Mouse (Mus musculus): Measurements from ENCODE around the gene Tmem25. TPM values are rescaled to one million over a fixed set of nuclear protein-coding genes. Genes with fewer than 3 reads are reported as not detected.
A peak's percentile ranks its signal among the peaks of the same experiment; 100 is the strongest.
"Not testable (repeated sequence)": the region's sequence is repeated elsewhere in the genome, so short reads cannot be mapped to it uniquely, and the experiment has no call there.

The Tmem25 gene
- polyA plus RNA-seq, 1 experiment = 6.9 TPM

DNA sequence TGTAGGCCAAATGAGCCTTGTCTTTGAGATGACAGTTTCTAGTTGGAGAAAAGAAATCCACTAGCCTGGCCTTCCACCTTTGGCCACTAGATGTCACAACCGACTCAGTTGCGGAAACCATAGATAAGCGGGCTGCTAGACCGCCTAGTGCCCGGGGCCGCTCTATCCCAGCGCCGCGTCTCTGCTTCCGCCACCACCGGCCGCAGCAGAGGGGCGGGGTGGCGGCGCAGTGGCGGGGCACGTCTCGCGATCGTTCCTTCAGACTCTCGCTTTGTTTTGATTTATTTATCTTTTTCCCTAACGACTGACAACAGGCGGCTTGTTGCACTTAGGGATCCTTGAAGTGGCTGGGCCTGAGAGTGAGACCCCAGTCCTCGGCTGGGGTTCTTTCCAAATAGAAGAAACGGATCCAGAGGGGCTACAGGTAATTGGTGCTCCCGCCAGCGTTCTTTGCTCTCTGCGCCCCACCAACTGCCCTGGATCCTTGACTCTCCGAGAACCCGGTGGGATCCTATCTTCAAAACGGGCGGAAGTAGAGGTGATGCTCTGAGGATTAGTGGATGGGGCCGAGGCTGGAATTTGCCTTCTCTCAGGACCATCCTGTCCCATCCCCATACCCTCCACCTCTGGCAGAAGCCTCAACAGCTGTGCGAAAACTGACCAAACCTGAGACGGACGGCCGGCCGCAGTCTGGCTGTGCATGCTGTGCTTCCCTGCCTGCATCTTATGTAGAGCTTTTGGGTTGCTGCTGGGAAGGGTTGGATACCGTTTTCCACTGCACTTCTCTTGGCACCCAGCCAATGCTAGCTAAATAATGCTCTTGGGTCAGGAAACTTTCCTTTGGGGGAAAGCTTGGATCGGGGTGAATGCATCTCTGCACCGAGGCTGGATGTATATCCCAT, 26.1 kb downstream of the Tmem25 start:
- TF ChIP-seq POLR2A (IDR thresholded peaks at IDR 0.05; ENCODE audit: low read depth, low read length) (no peak), CTCF (IDR thresholded peaks at IDR 0.05; ENCODE audit: extremely low read depth, insufficient read length, insufficient replicate concordance, low read depth, low read length) (peak; percentile 77; the same call in 1 of the 2 replicates)
- H3K36me3 ChIP-seq (ENCODE audit: control insufficient read depth, insufficient read depth, low read length) = no peaks in the 10 kb centered on the region
- H3K27me3 ChIP-seq (ENCODE audit: control insufficient read depth, insufficient read depth, low read length) = no peaks in the 10 kb centered on the region
- peaks cover 6% of the 10 kb centered on the region; the same call in 1 of the 2 replicates for H3K4me1 ChIP-seq (ENCODE audit: control insufficient read depth, insufficient read depth, insufficient read length, low read length)
- peak overlapping the region; percentile 82 for H3K4me3 ChIP-seq (ENCODE audit: low read depth, low read length)
- peak overlapping the region; percentile 61 for H3K27ac ChIP-seq (ENCODE audit: insufficient read depth, low read depth, low read length)
- under 1% methylated on average over 41 of the region's 41 CpGs for WGBS

DNA sequence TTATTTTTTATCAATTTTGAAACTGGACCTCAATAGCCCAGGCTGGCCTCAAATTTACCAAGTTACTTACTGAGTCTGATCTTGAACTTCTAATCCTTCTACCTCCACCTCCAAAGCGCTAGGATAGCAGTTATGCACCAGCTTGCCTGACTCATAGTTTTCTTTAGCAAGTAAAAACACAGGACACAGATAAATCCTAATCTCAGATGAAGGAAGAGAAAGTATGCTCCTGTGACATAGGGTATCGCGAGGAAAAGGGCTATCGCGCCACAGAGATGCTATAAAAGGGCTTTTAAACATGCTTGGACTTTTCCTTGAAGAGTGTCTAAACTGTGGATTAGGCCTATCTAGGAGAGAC, 26.7 kb downstream of the Tmem25 start:
- WGBS = 23% methylated on average over 5 of the region's 5 CpGs
- no peaks in the 10 kb centered on the region for H3K27me3 ChIP-seq (ENCODE audit: control insufficient read depth, insufficient read depth, low read length)
- H3K4me1 ChIP-seq (ENCODE audit: control insufficient read depth, insufficient read depth, insufficient read length, low read length) = peaks cover 6% of the 10 kb centered on the region; the same call in 1 of the 2 replicates
- H3K4me3 ChIP-seq (ENCODE audit: low read depth, low read length) = no peak overlapping the region
- H3K36me3 ChIP-seq (ENCODE audit: control insufficient read depth, insufficient read depth, low read length) = no peaks in the 10 kb centered on the region
- H3K27ac ChIP-seq (ENCODE audit: insufficient read depth, low read depth, low read length) = peak overlapping the region; percentile 61; the same call in 1 of the 2 replicates
- TF ChIP-seq POLR2A (IDR thresholded peaks at IDR 0.05; ENCODE audit: low read depth, low read length) = no peak
- TF ChIP-seq CTCF (IDR thresholded peaks at IDR 0.05; ENCODE audit: extremely low read depth, insufficient read length, insufficient replicate concordance, low read depth, low read length) = no peak

DNA sequence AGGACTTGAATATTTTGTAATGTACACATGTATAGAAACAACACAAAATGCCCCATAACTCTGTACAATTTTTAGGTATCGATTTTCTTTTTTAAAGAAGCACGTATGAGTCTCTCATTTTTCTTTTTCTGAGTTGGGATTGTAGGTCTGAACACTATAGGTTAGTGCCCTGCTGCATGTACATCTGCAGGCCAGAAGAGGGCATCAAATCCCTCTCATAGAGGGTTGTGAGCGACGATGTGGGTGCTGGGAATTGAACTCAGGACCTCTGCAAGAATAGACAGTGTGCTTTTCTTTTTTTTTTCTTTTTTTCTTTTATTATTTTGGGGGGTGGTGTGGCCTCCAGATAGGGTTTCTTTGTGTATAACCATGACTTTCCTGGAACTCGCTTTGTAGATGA, 27.7 kb downstream of the Tmem25 start:
- Histone ChIP-seq H3K27me3 (ENCODE audit: control insufficient read depth, insufficient read depth, low read length) (no peaks in the 10 kb centered on the region), H3K36me3 (ENCODE audit: control insufficient read depth, insufficient read depth, low read length) (no peaks in the 10 kb centered on the region), H3K4me1 (ENCODE audit: control insufficient read depth, insufficient read depth, insufficient read length, low read length) (peaks cover 6% of the 10 kb centered on the region; the same call in 1 of the 2 replicates), H3K4me3 (ENCODE audit: low read depth, low read length) (no peak overlapping the region), H3K27ac (ENCODE audit: insufficient read depth, low read depth, low read length) (no peak overlapping the region)
- 96% methylated on average over 5 of the region's 5 CpGs for WGBS
- TF ChIP-seq POLR2A (IDR thresholded peaks at IDR 0.05; ENCODE audit: low read depth, low read length) (no peak), CTCF (IDR thresholded peaks at IDR 0.05; ENCODE audit: extremely low read depth, insufficient read length, insufficient replicate concordance, low read depth, low read length) (no peak)

DNA sequence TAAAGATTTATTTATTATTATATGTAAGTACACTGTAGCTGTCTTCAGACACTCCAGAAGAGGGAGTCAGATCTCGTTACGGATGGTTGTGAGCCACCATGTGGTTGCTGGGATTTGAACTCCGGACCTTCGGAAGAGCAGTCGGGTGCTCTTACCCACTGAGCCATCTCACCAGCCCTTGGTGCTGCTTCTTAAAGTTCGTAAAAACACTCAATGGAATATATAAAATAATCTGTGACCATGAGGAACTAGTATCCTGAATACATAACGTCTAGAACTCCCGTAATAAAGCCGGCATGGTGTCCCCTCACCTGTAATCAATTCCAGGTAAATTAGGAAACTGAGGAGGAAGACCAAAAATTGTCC, 31.1 kb downstream of the Tmem25 start:
- H3K36me3 ChIP-seq (ENCODE audit: control insufficient read depth, insufficient read depth, low read length); H3K27me3 ChIP-seq (ENCODE audit: control insufficient read depth, insufficient read depth, low read length); H3K4me1 ChIP-seq (ENCODE audit: control insufficient read depth, insufficient read depth, insufficient read length, low read length); H3K27ac ChIP-seq (ENCODE audit: insufficient read depth, low read depth, low read length): not testable (repeated sequence)
- WGBS = 23% methylated on average over 8 of the region's 9 CpGs
- peak overlapping the region; percentile 37; the same call in 1 of the 2 replicates for H3K4me3 ChIP-seq (ENCODE audit: low read depth, low read length)

DNA sequence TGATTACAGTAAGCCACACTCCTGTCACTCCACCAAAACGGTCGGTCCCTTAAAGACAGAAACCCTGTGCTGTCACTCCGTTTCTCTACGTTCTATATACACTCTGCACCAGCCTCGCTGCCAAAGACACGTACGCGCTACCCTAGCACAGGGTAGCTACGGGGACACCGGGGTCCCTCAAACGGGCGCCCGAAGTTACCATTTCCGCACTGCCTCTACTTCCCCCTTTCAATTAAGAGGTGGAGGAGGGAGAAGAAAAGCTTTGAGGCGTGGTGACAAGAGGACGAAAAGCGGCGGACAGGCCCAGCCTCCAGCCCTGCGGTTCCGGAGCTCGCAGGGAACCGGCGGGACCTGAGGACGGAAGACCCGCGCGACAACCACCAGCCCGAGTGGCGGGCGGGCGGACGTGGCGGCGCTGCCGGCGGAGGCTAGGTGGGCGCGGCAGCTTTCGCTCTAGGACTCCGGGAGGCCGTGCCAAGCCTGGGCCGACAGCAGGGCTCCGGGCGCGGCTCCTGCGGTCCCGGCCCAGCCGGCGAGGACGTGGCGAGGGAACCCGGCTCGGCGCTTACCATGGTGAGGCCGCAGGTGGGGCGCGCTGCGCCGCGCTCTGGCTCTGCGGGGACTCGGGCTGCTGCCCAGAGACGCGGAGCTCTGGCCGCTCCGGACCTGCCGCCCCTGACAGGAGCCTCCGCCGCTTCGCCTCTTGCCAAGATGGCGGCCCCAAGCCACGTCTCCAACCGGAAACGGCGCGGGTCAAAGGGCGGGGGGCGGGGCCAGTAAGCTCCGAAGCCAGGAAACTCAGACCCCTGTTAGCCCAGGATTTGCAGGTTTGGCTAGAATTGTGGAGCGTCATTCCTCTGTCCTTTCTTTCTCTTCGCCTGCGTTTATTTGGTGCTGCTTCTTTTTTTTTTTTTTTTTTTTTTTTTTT, 31.7 kb downstream of the Tmem25 start, which contains the start of the genes Arcn1 and Ift46:
Gene Arcn1, minus strand, starts transcription at position 745 of the 928 bp plus-strand sequence.
Gene Ift46, plus strand, starts transcription at position 808 of the 928 bp plus-strand sequence.
- TF ChIP-seq POLR2A (IDR thresholded peaks at IDR 0.05; ENCODE audit: low read depth, low read length) (peak; percentile 78), CTCF (IDR thresholded peaks at IDR 0.05; ENCODE audit: extremely low read depth, insufficient read length, insufficient replicate concordance, low read depth, low read length) (no peak)
- under 1% methylated on average over 82 of the region's 82 CpGs for WGBS
- peak within 1 kb of the TSS; percentile 94 for H3K4me3 ChIP-seq (ENCODE audit: low read depth, low read length)
- H3K36me3 ChIP-seq (ENCODE audit: control insufficient read depth, insufficient read depth, low read length) = no peaks in the 10 kb centered on the region
- no peaks in the 10 kb centered on the region for H3K27me3 ChIP-seq (ENCODE audit: control insufficient read depth, insufficient read depth, low read length)
- H3K4me1 ChIP-seq (ENCODE audit: control insufficient read depth, insufficient read depth, insufficient read length, low read length) = peaks cover 5% of the 10 kb centered on the region; the same call in 1 of the 2 replicates
- peak within 1 kb of the TSS; percentile 90 for H3K27ac ChIP-seq (ENCODE audit: insufficient read depth, low read depth, low read length)

DNA sequence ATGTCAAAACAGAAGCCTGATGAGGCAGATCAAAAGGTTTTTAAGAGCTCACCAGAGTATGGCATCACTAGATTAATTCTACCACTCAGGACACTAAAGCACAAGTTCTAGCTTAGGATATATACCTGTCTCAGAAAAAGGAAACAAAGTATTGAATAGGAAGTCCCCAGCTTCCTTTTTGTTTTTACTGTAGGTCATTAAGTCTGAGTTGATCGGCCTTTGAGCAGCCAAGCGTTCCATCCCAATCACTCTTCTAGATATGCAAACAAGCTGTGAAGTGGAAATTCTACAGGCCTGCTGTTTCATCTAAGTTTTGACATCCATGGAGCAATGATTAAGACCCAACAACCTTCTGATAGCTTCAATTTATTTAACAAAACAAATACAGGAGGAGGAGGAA, 38.2 kb downstream of the Tmem25 start:
- Histone ChIP-seq H3K4me3 (ENCODE audit: low read depth, low read length) (no peak overlapping the region), H3K36me3 (ENCODE audit: control insufficient read depth, insufficient read depth, low read length) (peaks cover 27% of the 10 kb centered on the region), H3K27me3 (ENCODE audit: control insufficient read depth, insufficient read depth, low read length) (no peaks in the 10 kb centered on the region), H3K27ac (ENCODE audit: insufficient read depth, low read depth, low read length) (no peak overlapping the region), H3K4me1 (ENCODE audit: control insufficient read depth, insufficient read depth, insufficient read length, low read length) (peaks cover 12% of the 10 kb centered on the region; the same call in 1 of the 2 replicates)
- no peak for TF ChIP-seq CTCF (IDR thresholded peaks at IDR 0.05; ENCODE audit: extremely low read depth, insufficient read length, insufficient replicate concordance, low read depth, low read length)
- TF ChIP-seq POLR2A (IDR thresholded peaks at IDR 0.05; ENCODE audit: low read depth, low read length) = no peak
- WGBS = 5% methylated on average over 2 of the region's 2 CpGs
